Mouse (Mus musculus): ENCODE results near the gene Zfp872.
"Not testable (repeated sequence)": the region's sequence is repeated elsewhere in the genome, so short reads cannot be mapped to it uniquely, and the experiment has no call there.

The Zfp872 gene

DNA sequence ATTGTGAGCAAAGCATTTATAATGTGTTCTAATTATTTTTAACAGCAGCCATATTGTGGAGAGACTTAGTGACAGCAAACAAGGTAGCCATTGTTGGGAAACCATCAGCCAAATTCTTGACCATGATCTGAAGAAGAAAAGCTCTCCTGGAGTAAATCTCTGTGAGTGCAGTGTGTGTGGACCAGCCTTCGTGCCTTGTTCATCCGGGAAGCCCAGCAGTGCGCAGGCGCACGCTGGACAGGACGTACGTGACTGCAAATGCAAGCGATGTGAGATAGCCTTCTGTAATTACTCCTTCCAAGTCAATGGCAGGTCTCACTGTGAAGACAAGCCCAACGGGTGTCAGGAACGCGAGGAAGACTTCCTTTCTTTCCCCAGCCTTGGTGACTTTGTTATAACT, 18.6 kb upstream of the Zfp872 start:
- no peak for DNase-seq (ENCODE audit: extremely low spot score)

- no peak for DNase-seq (ENCODE audit: extremely low spot score)
Measured at GRCm38 (mm10) chr9:22172318-22172717, 15.6 kb upstream of the Zfp872 start.

DNA sequence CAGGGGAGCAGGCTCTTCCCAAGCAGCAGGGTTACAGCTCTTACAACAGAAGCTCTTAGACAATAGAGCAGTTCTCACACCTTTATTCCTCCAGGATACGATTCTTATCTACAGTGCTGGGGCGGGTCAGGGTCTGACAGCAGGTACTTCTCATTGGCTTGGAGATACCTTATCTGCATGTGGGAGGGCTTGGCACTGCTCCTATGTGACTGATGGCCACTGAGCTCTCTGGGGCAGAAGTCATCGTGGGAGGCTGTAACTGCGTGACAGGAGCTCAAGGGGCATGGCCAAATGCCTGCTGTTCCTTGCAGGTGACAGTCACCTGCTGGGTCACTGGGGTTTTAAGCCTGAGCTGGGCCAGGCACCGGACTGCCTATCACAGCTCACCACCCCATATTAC, 8.5 kb downstream of the Zfp872 start:
- no peak for DNase-seq (ENCODE audit: extremely low spot score)

DNA sequence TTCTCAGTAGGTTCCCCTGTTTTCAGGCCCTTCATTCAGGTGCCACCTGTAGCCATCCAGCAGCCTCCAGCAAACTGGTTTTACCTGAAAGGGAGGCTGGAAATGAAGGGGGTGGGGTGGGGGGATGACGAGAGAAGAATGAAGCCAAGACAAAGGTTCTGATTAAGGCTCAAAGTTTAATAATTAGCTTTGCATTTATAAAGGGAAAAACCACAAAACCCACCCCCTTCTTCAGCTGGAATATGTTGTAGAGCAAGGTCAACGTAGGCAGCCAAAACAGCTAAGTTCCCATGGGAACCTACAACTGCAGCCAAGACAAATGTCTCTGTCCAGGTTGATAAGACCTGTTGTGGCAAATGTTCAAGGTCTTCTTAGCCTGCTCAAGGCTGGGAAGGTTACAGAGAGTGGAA, 25.9 kb downstream of the Zfp872 start:
- DNase-seq (ENCODE audit: extremely low spot score), result no peak

DNA sequence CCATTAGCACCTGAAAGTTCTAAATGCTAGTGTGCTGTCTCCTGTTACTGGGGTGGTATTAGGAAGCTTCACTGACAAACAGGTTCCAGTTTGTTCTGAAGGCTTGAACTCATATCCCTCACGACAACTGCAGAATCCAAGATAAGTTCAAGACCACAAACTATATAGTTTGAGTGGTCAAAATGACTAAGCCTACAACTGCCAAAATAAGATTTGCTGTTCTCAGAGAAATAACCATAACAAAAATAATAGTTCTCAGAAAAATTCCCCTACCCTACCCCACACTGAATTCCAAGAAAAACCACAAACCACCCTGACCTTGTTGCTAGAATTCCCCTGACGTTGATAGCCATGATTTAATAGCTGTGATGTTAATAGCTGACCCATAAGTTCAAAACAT, 26.7 kb downstream of the Zfp872 start:
- DNase-seq (ENCODE audit: extremely low spot score), result no peak

DNA sequence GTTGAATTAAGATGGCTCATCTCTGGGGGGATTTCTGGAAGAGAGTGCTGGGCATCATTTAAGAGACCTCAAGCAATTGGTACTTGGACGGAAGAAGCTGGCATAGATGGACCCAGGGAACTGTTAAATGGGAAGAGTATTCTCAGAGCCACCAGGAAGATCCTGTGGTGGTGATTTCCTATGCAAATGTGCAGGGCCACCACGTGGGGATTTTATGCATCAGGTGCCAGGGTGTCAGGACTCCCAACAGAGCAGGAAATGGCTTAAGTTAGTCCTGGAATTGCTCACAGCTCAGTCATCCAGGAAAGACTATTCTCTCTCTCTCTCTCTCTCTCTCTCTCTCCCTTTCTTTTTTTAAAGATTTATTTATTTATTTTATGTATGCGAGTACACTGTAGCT, 28.8 kb downstream of the Zfp872 start:
- DNase-seq (ENCODE audit: extremely low spot score), result no peak

GRCm38 (mm10) chr9:22217858-22218493, 30.1 kb downstream of the Zfp872 start:
- no peak for DNase-seq (ENCODE audit: extremely low spot score)

GRCm38 (mm10) chr9:22224066-22224465, 36.2 kb downstream of the Zfp872 start:
- DNase-seq (ENCODE audit: extremely low spot score), result no peak

DNA sequence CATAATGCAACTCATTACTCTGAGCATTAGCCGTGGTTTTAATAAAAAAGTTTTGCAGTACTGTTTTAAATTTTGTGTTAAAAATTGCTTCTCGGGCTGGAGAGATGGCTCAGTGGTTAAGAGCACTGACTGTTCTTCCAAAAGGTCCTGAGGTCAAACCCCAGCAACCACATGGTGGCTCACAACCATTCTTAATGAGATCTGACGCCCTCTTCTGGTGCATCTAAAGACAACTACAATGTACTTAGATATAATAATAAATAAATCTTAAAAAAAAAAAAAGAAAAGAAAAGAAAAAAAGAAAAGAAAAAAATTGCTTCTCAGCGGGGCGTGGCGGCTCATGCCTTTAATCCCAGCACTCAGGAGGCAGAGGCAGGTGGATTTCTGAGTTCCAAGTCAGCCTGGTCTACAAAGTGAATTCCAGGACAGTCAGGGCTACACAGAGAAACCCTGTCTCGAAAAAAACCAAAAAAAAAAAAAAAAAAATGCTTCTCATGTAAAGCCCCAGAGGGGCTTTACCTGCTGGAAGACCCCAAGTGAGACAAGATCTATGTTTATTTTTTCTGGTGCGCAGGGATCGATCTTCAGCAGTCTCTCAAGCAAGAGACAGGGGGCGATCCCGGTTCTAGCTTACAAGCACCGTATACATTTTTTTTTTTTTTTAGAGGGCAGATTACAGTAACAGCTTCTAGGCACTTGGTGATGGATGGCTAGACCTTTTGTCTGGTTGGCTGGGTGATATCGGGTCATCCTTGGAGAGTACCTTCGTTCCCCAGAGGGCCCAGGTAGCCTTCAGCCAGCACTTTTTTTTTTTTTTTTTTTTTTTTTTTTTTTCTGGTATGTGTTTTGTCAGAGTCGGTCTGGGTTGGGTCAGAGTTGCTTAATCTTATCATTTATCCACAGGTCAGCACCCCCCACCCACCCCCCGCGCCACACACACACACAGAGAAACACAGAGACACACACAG, 36.9 kb downstream of the Zfp872 start:
- no peak for DNase-seq (ENCODE audit: extremely low spot score)

GRCm38 (mm10) chr9:22225581-22226388, 37.9 kb downstream of the Zfp872 start, which contains the start of gene Zfp809:
Zfp809 (plus strand) TSS chr9:22225714.
- DNase-seq (ENCODE audit: extremely low spot score), result peak; percentile 98

GRCm38 (mm10) chr9:22226389-22226673, 38.4 kb downstream of the Zfp872 start:
- DNase-seq (ENCODE audit: extremely low spot score), result not testable (repeated sequence)

- peak; percentile 2 for DNase-seq (ENCODE audit: extremely low spot score)
Measured at GRCm38 (mm10) chr9:22226846-22227245, 39.0 kb downstream of the Zfp872 start.

- no peak for DNase-seq (ENCODE audit: extremely low spot score)
Measured at GRCm38 (mm10) chr9:22229386-22230026, 41.6 kb downstream of the Zfp872 start.

GRCm38 (mm10) chr9:22230061-22230460, 42.2 kb downstream of the Zfp872 start:
- DNase-seq (ENCODE audit: extremely low spot score), result no peak

GRCm38 (mm10) chr9:22230556-22230955, 42.7 kb downstream of the Zfp872 start:
- no peak for DNase-seq (ENCODE audit: extremely low spot score)

DNA sequence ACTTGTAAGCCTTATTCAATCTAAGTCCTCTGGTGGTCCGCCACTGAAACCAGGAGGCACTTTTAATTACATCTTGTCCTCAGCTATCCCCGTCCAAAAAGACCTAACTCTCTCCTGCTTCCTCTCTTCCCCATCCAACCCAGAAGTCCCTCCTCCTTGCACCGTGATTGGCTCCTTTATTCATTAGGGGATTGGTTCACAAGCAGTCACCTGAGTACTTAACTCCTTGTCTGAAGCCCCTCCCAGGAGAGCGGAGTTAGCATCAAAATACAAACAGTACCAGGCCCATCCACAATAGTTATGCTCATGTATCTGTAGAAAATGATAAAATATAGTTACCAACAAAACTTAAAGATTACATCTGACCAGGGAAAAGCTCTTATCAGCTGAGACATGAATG, 52.1 kb downstream of the Zfp872 start:
- DNase-seq (ENCODE audit: extremely low spot score), result no peak

GRCm38 (mm10) chr9:22244242-22244641, 56.4 kb downstream of the Zfp872 start:
- no peak for DNase-seq (ENCODE audit: extremely low spot score)
